Mouse (Mus musculus) stomach, embryonic 15.5 days (tissue): ENCODE results near the gene Fundc1. TPM values are rescaled to one million over a fixed set of nuclear protein-coding genes. Genes with fewer than 3 reads are reported as not detected.
"Not testable (repeated sequence)": the region's sequence is repeated elsewhere in the genome, so short reads cannot be mapped to it uniquely, and the experiment has no call there.

Source experiments
- ATAC-seq: fragments of 200-750 bp; cut with Nextera tagmentation; 2 replicates; pipeline ENCODE4 v1.8.0; 2017; ENCODE audit warnings: low read depth, moderate number of reproducible peaks, moderate TSS enrichment; ENCODE audit not compliant: insufficient read depth, low FRiP score
- H3K27ac ChIP-seq: fragments of 300-500 bp; sonication (generic); 2 replicates; pipeline ENCODE4 v1.5.1; 2015; ENCODE audit warnings: mild to moderate bottlenecking, inconsistent platforms
- H3K27me3 ChIP-seq: fragments of 300-500 bp; sonication (generic); replicated peaks from 2 replicates; pipeline ENCODE4 v1.6.1; 2015; ENCODE audit warnings: inconsistent platforms
- H3K36me3 ChIP-seq: fragments of 300-500 bp; sonication (generic); 2 replicates; pipeline ENCODE4 v1.6.1; 2015; ENCODE audit warnings: inconsistent platforms
- H3K4me1 ChIP-seq: fragments of 300-500 bp; sonication (generic); 2 replicates; pipeline ENCODE4 v1.6.1; 2015; ENCODE audit warnings: inconsistent platforms
- H3K4me2 ChIP-seq: fragments of 300-500 bp; sonication (generic); 2 replicates; pipeline ENCODE4 v1.6.1; 2015; ENCODE audit warnings: mild to moderate bottlenecking, inconsistent platforms
- H3K4me3 ChIP-seq: fragments of 300-500 bp; sonication (generic); replicated peaks from 2 replicates; pipeline ENCODE4 v1.5.1; 2015; ENCODE audit warnings: inconsistent platforms
- H3K9ac ChIP-seq: fragments of 300-500 bp; sonication (generic); 2 replicates; pipeline ENCODE4 v1.6.1; 2015; ENCODE audit warnings: inconsistent platforms
- H3K9me3 ChIP-seq: fragments of 300-500 bp; sonication (generic); 2 replicates; pipeline ENCODE4 v1.6.1; 2016; ENCODE audit warnings: inconsistent platforms
- WGBS: fragments of 180-500 bp; shearing (Covaris S2); methylation state at CpG from one replicate; pipeline ENCODE4 v1.1.7; 2015; 5-methylcytosine and 5-hydroxymethylcytosine counted together
- polyA plus RNA-seq: library from polyadenylated mRNA; unstranded; fragments of >200 nt; fragmentation: Nextera tagmentation; extraction: Ambion mirVana; gene quantifications from 2 replicates; pipeline ENCODE4 v1.2.1, GENCODE M21; 2015

Fundc1 gene
- 56.9 and 60.2 TPM in 2 replicates for polyA plus RNA-seq

DNA sequence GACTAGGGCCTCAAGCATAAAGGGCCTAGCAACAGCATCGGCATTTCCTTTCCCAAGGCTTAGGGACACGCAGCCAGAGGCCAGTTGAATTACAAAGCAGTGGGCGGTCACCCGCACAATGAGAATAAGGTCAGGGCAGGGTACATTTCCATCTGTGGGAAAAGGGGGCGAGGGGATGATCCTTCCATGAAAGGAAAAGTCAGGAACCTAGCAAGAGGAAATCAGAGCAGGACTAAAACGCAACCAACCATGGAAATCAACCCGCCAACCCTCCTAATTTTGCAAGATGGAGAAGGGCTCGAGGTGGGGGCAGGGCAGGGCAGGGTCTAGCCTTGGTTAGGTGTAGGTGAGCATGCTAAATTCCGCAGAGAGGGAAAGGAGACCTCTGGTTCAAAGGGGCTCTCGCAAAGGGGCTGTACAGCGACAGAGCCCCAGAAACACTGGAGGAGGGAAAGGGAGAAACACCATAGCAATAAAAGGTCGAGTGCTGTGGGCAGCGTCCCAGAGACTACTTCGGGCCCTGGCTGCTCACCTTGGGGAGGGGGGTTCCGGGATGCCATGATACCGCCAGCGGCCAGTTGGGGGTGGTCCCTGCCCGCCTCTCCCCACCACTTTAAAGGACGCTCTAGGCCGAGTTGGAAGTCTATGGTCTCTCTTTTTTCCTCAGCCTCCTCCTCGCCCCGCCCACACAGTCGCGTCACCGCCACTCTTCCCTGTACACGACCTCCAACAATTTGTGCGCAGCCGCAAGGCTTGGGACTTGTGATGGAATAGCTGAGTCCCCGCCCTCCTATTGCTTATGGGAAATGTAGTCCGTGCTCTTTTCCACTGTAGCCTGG, at the start of gene Fundc1:
Fundc1 (minus strand) TSS at position 705 of the 839 bp plus-strand sequence.
- ATAC-seq, result peak; percentile 97

DNA sequence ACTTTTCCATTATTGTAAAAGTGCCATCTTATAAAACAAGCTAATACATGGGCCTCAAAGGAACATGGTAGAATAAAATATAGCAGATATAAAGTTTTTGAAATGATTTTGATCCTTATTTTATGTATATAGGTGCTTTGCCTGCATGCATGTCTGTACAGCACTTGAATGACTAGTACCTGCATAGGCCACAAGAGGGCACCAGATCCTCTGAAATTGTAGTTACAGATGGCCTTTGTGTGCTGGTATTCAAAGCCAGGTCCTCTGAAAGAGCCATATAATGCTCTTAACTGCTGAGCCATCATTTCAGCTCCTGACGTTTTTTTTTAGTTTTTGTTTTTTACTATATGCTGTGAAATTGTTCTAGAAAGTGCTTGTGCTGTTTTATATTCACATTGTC, 39.1 kb upstream of the Fundc1 start:
- H3K9ac ChIP-seq, result no peak overlapping the region
- no peak overlapping the region for H3K27ac ChIP-seq
- H3K4me3 ChIP-seq, result no peak overlapping the region
- no peak for ATAC-seq
- no peaks in the 10 kb centered on the region for H3K4me1 ChIP-seq
- H3K4me2 ChIP-seq, result no peak overlapping the region
- H3K9me3 ChIP-seq, result no peaks in the 10 kb centered on the region
- H3K27me3 ChIP-seq, result no peaks in the 10 kb centered on the region
- WGBS, result 79% methylated on average over 1 of the region's 1 CpGs
- no peaks in the 10 kb centered on the region for H3K36me3 ChIP-seq

More for the DNA sequence above, at the start of gene Fundc1:
- no peaks in the 10 kb centered on the region for H3K4me1 ChIP-seq
- no peaks in the 10 kb centered on the region for H3K36me3 ChIP-seq
- H3K9ac ChIP-seq, result peak within 1 kb of the TSS; percentile 34
- peak within 1 kb of the TSS; percentile 38 for H3K4me2 ChIP-seq
- no peaks in the 10 kb centered on the region for H3K9me3 ChIP-seq
- H3K27me3 ChIP-seq, result no peaks in the 10 kb centered on the region
- WGBS, result 10% methylated on average over 26 of the region's 30 CpGs
- peak within 1 kb of the TSS; percentile 82 for H3K27ac ChIP-seq
- H3K4me3 ChIP-seq, result peak within 1 kb of the TSS; percentile 54

DNA sequence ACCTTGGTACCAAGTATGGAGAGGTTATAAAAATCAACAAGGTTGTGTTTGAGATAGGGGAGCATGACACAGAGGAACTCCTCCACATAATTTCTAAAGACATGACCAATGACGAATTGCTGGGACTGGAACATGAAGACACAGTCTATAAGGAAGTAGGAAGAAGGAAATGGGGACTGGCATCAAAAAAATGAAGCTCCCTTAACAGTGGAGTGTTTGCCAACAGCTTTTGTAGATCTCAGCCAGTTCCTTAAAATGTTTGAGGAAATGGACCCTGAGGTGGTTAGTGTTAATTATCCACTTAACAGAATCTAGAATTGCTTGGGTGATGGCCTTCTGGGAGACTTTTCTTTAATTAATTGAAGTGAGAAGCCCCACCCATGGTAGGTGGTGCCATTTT, 36.6 kb upstream of the Fundc1 start:
- Histone ChIP-seq H3K4me3 (no peak overlapping the region), H3K27ac (no peak overlapping the region), H3K27me3 (no peaks in the 10 kb centered on the region), H3K9ac (no peak overlapping the region), H3K9me3 (no peaks in the 10 kb centered on the region), H3K4me2 (no peak overlapping the region), H3K36me3 (no peaks in the 10 kb centered on the region), H3K4me1 (no peaks in the 10 kb centered on the region)
- WGBS, result 54% methylated on average over 1 of the region's 1 CpGs
- ATAC-seq, result no peak

DNA sequence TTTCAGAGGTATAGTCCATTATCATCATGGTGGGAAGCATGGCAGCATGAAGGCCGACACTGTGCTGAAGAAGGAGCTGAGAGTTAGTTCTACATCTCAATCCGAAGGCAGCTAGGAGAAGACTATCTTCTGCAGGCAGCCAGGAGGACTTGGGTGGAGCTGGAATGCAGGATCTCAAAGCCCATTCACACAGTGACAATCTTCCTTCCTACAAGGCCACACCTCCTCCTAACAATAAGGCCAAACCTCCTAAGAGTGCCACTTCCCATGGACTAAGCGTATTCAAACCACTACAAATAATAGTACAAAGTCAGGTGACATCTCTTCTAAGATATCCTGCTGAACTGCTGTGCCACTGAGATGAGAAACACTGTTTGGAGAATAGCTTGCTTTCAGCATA, 35.5 kb upstream of the Fundc1 start:
- Histone ChIP-seq H3K27me3 (no peaks in the 10 kb centered on the region), H3K9ac (no peak overlapping the region), H3K27ac (no peak overlapping the region), H3K9me3 (no peaks in the 10 kb centered on the region), H3K36me3 (no peaks in the 10 kb centered on the region), H3K4me1 (no peaks in the 10 kb centered on the region), H3K4me3 (no peak overlapping the region), H3K4me2 (no peak overlapping the region)
- ATAC-seq, result no peak
- WGBS, result 79% methylated on average over 3 of the region's 3 CpGs

DNA sequence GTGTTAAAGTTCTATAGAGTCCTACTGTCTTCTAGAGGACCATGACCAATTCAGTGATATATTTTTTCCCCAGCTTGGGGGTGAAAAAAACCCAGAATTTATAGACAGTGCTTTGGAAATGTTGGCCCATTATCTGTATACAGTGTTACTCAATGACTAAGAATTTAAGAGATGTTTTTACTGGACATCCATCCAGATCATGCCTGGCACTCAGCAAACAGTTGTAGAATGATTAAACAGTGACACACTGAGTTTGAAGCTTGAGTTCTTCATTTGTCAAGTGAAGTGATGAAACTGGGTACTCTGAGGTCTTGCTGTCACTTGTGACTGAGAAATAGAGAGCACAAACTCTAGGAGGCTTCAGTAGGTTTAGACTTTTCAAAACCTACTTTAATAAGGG, 21.2 kb upstream of the Fundc1 start:
- Histone ChIP-seq H3K4me2 (no peak overlapping the region), H3K27me3 (no peaks in the 10 kb centered on the region), H3K36me3 (no peaks in the 10 kb centered on the region), H3K4me1 (no peaks in the 10 kb centered on the region), H3K9ac (no peak overlapping the region), H3K4me3 (no peak overlapping the region), H3K27ac (no peak overlapping the region), H3K9me3 (no peaks in the 10 kb centered on the region)
- no peak for ATAC-seq

DNA sequence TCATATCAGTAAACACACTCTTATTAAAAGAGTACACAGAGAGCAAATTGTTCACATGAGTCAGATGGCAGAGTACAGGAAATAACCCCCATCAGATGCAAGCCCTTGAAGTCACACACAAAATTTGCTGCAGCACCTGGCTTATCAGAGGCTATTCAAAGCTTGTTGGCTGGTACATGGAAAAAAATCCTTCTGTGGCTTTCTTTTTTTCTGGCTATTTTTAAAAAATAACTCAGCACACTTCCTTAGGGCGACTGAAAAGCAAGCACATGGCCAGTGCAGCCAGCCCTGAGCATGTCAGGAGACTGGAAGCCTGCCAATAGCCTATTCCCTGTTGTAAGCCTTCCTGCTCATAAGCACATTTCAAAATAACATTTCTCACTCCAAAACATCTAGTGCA, 18.6 kb upstream of the Fundc1 start:
- H3K4me1 ChIP-seq, result no peaks in the 10 kb centered on the region
- ATAC-seq, result no peak; the same call in 1 of the 2 replicates
- no peaks in the 10 kb centered on the region for H3K27me3 ChIP-seq
- H3K27ac ChIP-seq, result no peak overlapping the region
- H3K9ac ChIP-seq, result no peak overlapping the region
- 0% methylated on average over 1 of the region's 1 CpGs for WGBS
- no peaks in the 10 kb centered on the region for H3K9me3 ChIP-seq
- no peaks in the 10 kb centered on the region for H3K36me3 ChIP-seq
- H3K4me3 ChIP-seq, result no peak overlapping the region
- no peak overlapping the region for H3K4me2 ChIP-seq

DNA sequence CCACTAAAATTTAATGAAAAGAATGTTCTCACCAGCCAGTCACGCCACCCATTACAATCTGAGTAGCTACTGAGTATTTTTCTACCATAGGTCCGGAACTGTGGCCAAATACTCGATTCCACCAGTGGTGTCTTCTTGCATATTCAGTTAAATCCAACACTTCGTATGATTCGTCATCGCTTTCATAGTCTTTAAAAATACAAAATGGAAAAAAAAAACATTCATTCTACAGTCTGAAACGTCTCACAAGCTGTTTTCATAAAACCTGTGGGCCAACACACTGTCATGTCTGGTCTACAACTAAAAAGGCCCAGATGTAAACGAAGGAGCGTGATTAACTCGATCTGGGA, 879 bp downstream of the Fundc1 start:
- WGBS, result 25% methylated on average over 10 of the region's 10 CpGs

DNA sequence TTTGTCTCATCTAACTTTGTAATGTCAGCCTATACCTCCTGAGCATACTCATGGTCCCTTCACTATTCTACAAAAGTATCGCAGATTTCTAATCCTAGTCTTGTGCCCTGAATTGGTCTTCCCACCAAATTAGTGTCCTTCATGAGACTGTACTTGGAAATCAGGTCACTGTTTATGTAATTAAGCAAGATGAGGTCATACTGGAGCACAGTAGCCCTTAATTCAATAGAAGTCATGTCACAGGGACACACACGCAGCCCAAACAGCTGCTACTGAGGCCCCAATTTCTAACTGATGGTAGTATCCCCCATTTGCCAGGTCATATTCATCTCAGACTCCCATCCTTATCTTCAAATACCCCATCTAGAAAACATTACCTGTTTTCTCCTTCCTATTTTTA, 3.5 kb downstream of the Fundc1 start:
- no peaks in the 10 kb centered on the region for H3K4me1 ChIP-seq

More for the DNA sequence above, 879 bp downstream of the Fundc1 start:
- Histone ChIP-seq H3K4me3 (peak overlapping the region; percentile 54), H3K36me3 (no peaks in the 10 kb centered on the region), H3K9ac (no peak overlapping the region), H3K27me3 (no peaks in the 10 kb centered on the region), H3K4me1 (no peaks in the 10 kb centered on the region), H3K9me3 (no peaks in the 10 kb centered on the region), H3K4me2 (peak overlapping the region; percentile 38), H3K27ac (peak overlapping the region; percentile 82)
- no peak for ATAC-seq

DNA sequence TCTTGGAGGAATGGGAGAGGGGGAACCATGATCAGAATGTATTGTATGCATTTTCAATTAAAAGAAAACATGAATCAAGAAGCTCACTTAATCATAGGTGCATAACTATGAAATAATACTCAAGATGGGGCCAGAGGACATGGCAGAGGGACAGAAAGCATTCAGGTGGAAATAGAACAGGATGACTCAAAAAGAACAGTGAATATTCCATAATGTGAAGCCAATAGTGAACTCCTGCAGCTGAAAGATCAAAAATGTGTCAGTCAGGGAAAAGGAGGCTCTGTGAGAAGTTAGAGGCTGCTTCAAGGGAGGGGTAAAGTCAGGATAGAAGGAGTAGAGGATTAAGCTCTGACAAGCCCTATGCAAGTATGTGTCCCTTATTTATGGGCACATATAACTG, 6.4 kb downstream of the Fundc1 start:
- Histone ChIP-seq H3K9me3 (no peaks in the 10 kb centered on the region), H3K4me3 (no peak overlapping the region), H3K4me2 (no peak overlapping the region), H3K9ac (no peak overlapping the region), H3K27me3 (no peaks in the 10 kb centered on the region), H3K27ac (no peak overlapping the region), H3K4me1 (no peaks in the 10 kb centered on the region), H3K36me3 (no peaks in the 10 kb centered on the region)
- ATAC-seq, result no peak

More for the DNA sequence above, 3.5 kb downstream of the Fundc1 start:
- WGBS, result 82% methylated on average over 2 of the region's 2 CpGs
- Histone ChIP-seq H3K4me3 (no peak overlapping the region), H3K36me3 (no peaks in the 10 kb centered on the region), H3K27ac (no peak overlapping the region), H3K9ac (no peak overlapping the region), H3K4me2 (no peak overlapping the region), H3K27me3 (no peaks in the 10 kb centered on the region), H3K9me3 (no peaks in the 10 kb centered on the region)
- no peak for ATAC-seq

DNA sequence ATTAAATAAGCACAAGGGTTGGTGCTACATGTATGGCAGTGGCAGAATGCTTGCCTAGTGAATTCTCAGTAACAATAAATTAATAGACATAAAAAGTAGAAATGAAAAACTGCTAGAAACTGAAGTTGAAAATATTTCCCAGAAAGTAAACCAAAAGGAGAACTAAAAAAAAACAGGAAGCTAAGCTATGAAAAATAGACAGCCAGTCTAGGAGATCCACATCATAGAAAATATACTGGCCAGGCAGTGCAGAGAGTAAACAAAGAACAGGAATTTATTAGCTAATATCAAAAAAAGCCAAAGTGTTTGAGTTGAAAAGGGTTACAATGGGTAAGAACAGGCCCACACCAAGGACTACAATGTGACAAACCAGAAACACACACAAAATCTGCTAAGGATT, 7.4 kb downstream of the Fundc1 start:
- Histone ChIP-seq H3K36me3 (no peaks in the 10 kb centered on the region), H3K9ac (no peak overlapping the region), H3K4me3 (no peak overlapping the region), H3K4me2 (no peak overlapping the region), H3K9me3 (no peaks in the 10 kb centered on the region), H3K4me1 (no peaks in the 10 kb centered on the region), H3K27ac (no peak overlapping the region), H3K27me3 (no peaks in the 10 kb centered on the region)
- ATAC-seq, result no peak

DNA sequence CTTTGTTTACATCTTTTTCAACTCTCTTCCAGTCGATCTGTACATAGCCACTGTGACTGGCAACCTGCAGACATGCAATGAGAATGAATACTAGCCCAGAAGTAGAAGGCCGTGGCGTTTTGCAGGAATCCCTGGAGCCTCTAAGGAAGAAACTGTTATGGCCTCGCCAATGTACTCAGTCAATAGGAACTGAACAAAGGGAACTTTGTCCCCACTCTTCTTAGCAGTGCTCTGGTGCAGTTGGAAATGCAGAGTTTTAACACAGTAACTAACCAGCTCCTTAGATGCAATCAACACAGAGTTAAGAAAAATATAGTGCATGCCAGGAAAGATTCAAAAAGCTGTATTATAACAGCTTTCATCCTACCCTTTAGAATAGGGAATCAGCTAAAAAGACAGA, 13.4 kb downstream of the Fundc1 start:
- Histone ChIP-seq H3K4me2 (no peak overlapping the region), H3K36me3 (no peaks in the 10 kb centered on the region), H3K27ac (no peak overlapping the region), H3K9ac (no peak overlapping the region), H3K27me3 (no peaks in the 10 kb centered on the region), H3K4me3 (no peak overlapping the region), H3K4me1 (no peaks in the 10 kb centered on the region), H3K9me3 (no peaks in the 10 kb centered on the region)
- 55% methylated on average over 4 of the region's 4 CpGs for WGBS
- ATAC-seq, result no peak

DNA sequence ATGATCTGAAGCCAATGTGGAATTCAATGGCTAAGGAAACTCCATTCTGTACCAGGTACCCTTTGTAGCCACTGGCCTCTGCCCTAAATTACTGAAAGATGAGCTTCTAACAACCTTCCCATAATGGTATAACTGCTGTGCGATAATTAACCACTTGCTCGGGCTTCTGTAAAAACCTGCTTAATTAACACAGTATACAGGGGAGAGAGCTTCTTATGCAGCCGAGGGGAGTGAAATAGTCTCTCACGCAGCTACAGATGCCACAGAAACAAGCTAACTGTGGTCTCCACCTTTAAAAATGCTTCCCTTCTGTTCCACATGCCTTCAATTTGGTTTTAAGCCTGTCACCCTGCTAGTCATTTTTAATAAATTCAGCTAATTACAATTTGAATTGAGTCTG, 17.6 kb downstream of the Fundc1 start:
- no peak overlapping the region for H3K27ac ChIP-seq
- no peak for ATAC-seq
- H3K27me3 ChIP-seq, result no peaks in the 10 kb centered on the region
- H3K4me3 ChIP-seq, result no peak overlapping the region
- H3K36me3 ChIP-seq, result no peaks in the 10 kb centered on the region
- H3K9ac ChIP-seq, result no peak overlapping the region
- no peaks in the 10 kb centered on the region for H3K4me1 ChIP-seq
- no peaks in the 10 kb centered on the region for H3K9me3 ChIP-seq
- H3K4me2 ChIP-seq, result no peak overlapping the region
- 84% methylated on average over 4 of the region's 4 CpGs for WGBS

DNA sequence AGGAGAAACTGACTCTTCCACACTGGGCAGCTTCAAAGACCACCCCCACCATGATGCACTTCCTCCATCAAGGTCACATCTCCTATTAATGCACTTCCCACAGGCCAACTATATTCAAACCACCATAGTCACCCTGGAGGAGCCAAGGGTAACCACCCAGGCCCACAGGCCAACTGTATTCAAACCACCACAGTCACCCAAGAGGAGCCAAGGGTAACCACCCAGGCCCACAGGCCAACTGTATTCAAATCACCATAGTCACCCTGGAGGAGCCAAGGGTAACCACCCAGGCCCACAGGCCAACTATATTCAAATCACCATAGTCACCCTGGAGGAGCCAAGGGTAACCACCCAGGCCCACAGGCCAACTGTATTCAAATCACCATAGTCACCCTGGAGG, 20.5 kb downstream of the Fundc1 start:
- not testable (repeated sequence) for H3K4me1 ChIP-seq, H3K9me3 ChIP-seq, H3K27me3 ChIP-seq, H3K4me3 ChIP-seq, H3K4me2 ChIP-seq, H3K36me3 ChIP-seq, H3K9ac ChIP-seq, H3K27ac ChIP-seq, ATAC-seq
